Mouse (Mus musculus): ENCODE data around the gene Nobox.

Nobox gene

DNA sequence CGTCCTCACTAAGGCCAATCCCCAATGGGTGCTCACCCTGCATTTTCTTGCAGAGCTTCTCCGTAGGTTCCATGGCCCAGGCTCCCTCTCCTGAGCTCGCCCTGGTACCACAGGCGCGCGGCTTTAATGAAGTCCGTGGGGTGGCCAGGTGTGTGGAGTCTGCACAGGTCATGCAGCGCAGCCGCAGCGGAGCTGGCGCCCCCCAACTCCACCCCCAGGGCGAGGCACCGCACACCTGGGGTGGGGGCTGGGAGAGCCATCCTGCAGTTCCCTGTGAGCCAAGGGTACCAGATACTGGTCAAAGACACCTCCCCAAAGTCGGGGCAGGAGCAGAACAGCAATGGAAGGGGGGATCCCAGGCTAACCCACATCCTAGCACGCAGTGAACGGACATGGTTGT lies at the start of gene Nobox:
TSS of gene Nobox (minus strand) at position 101 of the 400 bp plus-strand sequence.
- no peak for DNase-seq (ENCODE audit: low read depth, low spot score)

DNA sequence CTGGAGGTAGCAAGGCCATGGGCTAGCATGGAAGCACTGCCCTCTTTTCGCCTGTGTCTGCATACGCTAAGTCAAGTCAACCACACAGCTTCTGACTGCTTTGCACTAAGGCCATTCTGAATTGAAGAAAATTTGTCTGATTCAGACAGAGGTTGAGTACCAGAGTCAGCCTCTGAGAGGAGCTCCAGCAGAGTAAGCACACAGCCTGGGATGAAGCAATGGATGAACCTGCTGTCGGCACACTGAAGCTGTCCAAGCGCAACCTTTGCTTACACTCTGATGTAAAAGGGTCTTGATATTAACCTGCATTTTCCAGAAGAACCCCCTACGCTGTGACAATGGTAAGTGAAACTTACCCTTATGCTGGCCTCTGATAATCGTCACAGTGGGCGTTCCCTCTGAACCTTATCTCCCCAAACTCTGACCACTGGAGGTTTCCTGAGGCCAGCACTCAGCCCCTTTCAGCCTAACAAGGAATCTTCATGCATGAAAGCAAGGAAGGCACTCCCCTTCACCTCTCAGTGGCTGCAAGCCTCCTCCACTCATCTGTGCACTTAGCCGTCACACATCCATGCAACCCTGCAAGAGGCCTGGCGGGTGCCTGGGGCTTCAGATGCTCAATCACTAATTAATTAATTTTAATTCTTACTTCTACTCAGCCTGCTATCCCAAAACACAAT lies 45.3 kb upstream of the Nobox start:
- DNase-seq (ENCODE audit: low read depth, low spot score) = no peak

DNA sequence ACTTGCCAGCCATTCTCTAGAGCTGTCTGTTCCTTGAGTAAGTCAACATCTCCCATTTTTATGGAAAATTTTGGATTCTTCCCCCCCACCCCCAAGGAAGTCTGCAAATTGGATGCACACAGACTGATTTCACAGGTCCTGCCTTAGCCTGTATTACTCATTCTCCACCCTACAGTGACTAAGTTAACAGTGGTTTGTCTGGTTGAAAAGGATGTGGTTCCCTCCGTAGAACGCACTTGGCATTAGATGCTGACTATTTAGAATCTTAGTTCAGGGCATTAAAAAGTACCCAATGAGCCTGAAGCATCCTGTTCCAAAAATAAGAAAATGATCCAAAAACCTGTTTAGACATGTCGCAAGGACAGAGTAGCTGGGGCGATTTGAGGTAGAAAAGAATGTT lies 44.1 kb upstream of the Nobox start:
- DNase-seq (ENCODE audit: low read depth, low spot score) = no peak

DNA sequence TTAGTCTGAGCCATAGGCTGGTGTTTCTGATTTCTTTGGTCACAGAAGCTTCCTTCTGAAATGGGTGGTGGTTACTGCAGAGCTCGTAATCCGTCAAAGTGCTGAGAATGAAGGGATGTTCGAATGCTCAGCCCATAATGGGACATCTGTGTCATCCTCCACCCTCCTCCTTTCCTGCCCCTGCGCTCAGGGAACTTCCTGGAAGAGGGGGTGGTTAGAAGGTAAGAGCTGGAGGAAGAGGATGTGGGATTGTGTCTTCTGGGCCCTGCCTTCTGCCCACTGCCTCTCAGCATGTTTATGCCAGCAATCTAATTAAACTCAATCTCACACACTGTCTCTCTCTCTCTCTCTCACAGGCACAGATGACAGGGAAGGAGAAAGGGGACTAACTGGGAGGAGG lies 39.7 kb upstream of the Nobox start:
- no peak for DNase-seq (ENCODE audit: low read depth, low spot score)

DNA sequence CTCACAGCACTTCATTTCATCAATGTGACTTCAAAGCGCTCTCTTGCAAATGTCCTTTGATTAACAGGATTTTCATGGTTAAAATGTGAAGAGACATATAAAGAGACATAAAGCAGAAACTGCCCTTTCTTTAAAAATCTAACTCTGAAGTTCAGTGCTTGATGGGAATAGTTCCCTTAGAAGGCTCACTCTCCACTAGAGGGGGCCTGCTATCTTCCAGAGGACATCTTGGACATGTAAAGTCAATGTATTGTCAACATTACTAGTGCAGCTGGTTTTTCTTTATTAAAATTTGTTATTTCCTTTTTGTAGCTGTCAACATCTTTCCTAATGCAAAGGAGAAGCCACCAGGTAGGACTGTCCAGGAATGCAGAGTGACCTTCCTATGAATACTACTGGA lies 38.3 kb upstream of the Nobox start:
- DNase-seq (ENCODE audit: low read depth, low spot score) = peak; percentile 13

DNA sequence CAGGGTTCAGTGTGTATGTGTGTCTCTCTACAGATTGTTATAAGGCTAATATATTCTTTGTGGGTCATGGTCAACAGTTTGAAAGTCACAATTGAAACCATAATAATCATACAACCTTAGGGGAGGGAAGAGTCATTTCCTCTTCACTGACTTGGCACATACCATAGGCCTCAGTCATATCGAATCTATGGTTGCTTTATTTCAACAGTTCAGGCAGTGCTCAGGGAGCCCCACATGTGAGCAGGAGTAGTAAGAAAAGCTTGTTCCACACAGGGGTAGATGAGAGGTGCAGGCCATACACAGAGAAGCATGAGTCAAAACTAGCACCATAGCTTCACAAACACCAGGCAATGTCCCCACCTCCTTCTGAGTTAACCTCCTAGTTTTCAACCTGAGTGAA lies 33.7 kb upstream of the Nobox start:
- DNase-seq (ENCODE audit: low read depth, low spot score) = no peak

DNA sequence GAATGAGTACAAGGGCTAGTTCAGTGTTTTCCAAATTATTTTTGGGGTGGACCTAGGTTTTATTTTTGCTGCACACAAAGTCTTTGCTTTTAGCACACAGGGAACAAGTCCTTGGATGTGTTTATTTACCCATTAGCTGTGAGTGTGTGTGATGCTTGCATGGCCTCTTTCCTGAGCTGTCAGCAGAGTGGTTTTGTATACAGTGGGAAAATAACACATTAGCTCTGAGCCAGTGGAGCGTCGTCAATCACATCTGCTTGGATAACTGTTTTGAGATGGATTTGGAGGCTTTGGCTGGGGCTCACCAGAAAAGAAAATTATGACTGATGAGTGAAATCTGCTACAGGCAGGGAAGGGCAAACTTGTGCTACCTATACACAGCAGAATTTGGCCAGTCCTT lies 33.0 kb upstream of the Nobox start:
- DNase-seq (ENCODE audit: low read depth, low spot score) = no peak

DNA sequence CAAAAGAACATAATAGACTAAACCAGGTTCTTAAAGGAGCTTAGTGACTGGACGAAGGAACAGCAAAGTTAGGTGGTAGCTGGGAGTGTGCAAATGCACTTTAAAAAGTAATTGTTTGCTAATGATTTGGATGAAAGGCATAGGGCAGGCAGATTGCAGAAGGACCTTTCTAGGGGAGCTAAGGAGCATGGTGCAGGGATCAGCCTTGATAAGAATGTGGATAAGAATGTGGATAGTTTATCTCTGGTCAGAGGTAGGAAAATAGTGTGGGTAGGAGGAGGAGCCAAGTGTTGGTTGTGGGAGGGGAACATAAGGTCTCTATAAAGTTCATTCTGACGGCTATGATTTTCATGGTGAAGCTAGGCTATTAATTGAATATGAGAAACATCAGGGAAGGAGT lies 29.4 kb upstream of the Nobox start:
- no peak for DNase-seq (ENCODE audit: low read depth, low spot score)

DNA sequence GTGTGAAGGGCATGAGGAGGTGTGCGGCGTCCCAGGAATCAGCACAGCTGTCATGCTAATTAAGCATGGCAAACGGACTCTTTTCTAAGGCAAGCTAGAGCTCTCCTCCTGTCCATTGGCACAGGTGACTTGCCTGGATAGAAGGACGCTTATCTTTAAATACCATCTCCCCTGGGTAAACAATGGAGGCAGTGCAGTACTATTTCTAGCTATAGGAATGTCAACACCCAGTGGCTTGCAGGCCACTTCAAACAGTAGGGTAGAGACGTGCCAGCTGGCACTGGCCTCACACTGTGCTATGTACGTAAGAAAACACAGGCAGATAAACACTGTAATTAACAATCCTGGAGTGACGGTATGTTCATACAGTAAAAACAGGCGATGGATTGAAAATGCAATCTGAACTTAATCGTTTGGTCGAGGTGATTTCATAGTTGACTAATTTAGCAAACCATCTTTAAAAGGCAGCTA lies 28.2 kb upstream of the Nobox start:
- DNase-seq (ENCODE audit: low read depth, low spot score) = no peak

DNA sequence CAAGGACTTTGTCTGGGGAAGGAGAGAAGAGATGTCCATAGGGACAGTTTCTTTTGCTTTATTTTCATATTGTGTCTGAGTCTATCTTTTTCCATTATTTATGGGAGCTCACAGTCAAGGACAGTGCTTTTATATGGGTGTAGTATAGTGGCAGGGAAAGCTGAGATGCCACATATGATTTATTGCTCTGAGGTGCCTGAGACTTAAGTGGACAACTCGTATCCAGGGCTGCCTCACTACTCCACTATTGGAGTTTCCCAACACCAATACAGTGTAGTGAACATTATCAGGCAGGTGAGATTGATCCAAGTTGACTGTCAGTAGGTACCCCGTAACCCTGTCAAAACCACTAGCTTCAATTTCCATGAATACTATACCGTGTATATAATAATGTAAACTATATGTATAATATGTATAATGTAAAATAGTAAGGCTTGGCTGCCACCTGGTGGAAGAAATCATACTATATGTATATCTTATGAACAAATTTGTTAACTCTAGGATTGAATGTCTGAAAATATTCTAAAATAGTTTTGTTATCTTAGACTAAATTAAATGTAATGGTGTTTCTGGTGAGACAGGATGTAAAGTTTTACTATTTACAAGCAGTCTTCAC lies 26.4 kb upstream of the Nobox start:
- DNase-seq (ENCODE audit: low read depth, low spot score) = no peak

DNA sequence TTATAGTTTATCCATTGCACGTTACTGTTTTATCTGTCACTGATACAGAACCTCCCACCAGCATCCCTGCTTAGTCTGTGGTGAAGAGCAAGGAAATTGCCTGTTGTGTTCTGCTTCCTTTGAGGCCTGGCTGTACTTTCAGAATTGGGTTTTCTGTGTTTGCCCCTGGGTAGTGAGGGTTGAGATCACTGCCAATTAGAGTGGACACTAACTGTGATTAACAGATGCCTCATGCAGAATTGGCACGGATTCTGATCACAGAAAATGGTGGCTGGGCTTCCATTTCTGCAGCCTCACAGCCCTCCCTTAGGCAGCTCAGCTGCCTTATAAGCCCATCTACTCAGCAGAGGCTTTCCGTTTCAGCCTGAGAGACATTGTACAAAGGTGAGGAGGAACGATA lies 24.1 kb upstream of the Nobox start:
- DNase-seq (ENCODE audit: low read depth, low spot score) = no peak

DNA sequence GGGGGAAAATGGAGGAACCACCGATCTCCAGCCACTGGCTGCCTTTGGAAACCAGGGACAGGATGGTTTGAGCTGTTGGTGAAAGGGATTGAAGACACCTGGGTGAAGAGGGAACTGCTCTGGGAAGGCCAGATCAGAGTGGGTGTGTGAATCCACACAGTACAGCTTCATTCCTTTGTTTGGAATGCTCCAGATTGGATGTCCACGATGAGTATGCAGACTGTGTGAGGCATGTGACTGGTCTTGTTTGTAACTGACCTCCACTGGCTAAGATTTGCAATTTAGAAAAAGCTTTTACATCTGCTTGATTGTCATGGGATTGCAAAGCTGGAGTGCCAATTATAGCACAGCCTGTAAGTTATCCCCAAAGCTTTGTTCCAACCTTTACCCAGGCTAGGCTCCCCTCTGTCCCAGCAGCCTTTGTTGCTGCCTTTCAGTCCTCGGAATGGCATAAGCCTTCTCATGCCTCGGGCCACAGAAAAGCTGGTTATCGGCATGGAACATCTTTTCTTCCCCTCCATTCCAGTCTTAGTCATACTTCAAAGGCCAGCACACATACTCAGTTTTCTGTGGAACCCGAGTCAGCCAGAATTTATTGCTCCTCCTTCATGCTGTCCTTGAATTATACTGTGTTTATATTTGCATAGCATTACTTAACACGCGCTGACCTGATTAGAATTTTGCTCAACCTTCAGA lies 3.8 kb upstream of the Nobox start:
- DNase-seq (ENCODE audit: low read depth, low spot score) = no peak

DNA sequence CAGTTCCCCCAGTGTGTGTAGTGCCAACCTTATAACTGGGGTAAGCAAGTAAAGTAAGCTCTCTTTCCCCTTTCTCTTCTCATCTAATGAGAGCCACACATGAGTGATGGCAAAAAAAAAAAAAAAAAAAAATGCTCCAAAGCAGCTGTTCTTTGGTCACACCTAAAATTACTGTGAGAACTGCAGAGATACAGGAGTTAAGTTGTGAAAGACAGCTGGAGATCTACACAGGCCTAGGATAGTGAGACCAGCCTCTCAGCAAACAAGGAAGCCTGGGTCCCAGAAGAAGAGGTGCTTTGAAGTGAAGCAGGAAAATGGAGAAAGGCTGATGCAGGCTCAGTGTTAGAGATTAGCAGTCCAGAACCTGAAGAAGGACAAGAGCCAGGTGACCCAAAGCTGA lies 3.2 kb upstream of the Nobox start:
- DNase-seq (ENCODE audit: low read depth, low spot score) = no peak

DNA sequence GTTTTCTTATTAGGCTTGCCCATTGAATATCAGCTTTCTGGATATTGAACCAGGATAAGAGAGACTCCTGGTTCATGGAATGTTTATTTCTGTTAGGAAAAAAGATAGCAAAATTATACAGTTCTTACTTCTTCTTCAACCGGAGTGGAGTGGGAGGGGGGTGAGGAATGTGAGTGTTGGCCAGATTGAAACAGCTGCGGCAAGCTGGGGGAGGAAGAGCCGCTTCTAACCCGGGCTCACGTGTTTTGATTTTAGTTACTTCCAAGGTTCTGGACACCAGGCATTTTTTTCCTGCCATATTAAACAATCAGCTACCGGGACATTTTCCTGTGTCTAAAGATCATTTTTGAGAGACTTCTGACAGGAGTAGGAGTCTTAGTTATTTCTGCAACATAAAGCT lies 717 bp upstream of the Nobox start:
- DNase-seq (ENCODE audit: low read depth, low spot score) = no peak

DNA sequence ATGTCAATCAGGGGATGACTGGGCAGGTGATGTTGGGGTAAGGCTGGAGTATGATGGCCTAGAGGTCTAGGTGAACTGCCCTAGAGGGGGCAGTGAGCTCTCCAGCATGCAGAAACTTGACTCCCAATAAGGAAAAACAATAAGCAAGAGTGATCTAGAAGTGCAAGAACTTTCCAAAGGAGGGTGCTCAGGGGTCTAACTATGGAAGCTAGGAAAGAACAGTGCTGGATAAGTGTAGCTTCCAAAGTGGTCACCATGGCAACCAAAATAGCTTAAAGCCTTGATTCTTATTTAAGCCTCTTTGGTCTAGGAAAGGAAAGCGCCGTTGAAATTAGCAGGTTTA lies 11.9 kb downstream of the Nobox start:
- no peak for DNase-seq (ENCODE audit: low read depth, low spot score)

DNA sequence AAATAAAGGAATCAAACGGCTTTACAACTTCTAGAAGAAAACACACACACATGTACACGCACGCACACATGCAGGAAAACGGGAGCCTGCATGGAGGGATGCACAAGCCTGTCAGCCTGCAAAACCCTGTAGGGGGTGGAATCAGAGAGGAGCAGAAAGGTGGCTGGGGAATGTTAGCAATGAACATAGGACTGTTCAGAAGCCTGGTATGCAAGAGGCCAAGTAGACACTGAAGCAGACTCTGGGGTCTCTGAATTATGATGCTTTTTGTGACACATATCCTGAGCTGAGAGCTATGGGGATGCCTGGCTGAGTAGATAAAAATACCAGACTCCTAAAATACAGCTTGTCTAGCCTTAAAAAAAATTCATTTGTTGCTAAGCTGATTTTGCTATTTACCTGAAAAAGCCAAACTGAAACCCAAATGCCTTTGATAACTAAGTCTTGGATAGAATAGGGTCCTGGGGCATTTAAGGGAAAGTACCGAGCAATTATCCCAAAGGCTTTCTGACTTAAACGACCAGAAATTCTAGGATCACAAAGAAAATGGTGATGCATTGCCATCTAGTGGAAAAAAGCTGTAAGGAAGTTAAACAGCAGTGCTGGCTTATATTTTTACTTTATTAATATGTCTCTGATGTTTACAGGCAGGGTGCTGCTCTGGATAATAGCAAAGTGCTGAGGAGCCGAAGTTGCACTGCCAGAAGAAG lies 12.4 kb downstream of the Nobox start:
- peak; percentile 5 for DNase-seq (ENCODE audit: low read depth, low spot score)

DNA sequence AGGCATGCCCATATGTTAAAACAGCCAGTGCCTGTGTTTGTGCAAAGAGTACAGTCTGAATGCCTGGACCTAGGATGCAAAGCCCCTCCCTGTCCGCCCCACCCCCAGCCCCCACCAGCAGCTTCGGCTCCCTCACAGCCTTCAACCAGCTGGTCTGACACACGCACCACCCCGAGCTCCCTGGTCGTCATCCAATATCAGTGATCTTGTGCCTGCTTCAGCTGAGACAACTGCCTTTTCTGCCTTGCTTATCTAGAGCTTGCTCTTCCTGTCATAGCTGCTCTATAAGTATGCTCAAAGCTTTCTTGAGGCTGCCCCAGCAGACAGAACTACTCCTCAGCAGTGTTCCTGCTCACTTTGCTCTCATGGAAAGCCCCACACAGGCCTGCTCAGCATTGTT lies 13.4 kb downstream of the Nobox start:
- DNase-seq (ENCODE audit: low read depth, low spot score) = no peak

DNA sequence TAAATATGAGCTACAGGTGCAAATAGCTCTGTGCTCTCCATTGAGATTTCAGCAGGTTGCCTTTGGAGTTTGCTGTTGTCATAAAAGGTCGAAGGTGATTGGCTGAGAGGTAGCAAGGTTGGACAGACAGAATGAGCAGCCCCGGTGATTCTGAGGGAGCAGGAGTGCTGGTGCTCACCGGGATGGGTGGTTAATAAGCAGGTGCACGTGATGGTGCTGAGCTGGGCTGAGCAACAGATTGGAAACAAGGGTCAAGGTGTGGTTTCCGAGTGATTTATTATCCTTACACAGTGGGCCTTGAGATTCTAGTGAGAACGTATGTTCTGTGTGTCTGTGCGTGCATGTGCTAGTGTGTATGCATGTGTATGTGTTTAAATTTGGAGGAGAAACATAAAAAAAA lies 16.2 kb downstream of the Nobox start:
- DNase-seq (ENCODE audit: low read depth, low spot score) = no peak

DNA sequence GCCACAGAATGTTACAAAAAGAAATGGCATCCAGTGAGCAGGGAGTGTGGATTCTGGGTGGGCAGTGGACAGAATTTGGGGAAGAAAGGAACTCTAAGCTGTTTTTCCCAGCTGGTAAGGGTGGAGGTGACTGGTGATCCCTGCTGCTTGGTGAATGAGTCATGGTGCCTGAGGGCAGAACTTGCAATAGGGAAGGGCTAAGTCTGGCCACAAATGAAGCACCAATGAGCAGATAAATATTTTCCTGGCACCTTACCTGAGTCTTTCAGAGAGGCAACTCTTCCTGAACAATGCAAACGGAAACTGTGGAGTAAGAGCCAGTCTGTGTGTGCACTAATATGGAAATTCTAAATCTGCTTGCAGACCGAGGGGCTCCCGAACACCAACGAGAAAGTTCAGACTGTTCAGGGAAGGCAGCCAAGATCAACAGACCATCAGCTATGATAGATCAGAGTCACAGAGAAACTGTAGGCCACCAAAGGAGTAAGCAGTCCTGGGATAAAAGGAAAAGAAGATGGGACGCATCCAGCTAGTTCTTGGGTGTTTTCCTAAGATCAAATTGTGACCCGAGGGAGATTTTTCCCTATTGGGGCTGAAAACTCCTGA lies 16.8 kb downstream of the Nobox start:
- no peak for DNase-seq (ENCODE audit: low read depth, low spot score)

DNA sequence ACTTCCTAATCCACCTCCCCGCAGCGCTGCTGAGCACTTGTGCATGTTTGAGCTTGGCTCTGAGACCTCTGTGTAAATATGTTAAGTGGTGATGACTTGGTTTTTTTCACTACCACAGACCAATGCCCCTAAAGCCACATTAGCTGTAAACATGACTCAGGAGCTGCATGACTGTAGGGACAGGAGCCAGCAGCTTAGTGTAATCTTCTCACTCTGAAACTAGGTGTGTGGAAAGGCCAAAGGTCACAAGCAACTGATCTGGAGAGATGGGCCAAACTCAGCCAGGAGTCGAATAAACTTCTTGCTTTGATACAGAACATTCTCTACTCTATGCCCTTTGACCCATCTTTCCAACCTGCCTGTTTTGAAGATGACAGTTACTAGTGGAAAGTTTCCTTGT lies 17.3 kb downstream of the Nobox start:
- no peak for DNase-seq (ENCODE audit: low read depth, low spot score)

DNA sequence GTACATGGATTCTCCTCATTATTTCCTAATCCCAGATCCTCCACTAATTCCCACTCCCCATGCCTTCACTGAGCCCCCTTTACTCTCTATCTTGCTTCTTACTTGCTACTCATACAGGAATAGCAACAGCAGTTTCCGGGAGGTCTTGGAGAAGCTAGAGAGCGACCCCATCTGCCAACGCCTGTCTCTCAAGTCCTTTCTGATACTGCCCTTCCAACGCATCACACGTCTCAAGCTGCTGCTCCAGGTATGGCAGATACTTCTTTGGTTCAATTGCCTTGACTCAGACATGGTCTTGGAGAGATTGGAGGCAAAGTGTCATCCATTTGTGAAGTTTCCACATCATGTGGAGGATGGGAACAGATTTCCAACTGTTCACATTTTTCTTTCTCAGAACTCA lies 28.9 kb downstream of the Nobox start:
- no peak for DNase-seq (ENCODE audit: low read depth, low spot score)

DNA sequence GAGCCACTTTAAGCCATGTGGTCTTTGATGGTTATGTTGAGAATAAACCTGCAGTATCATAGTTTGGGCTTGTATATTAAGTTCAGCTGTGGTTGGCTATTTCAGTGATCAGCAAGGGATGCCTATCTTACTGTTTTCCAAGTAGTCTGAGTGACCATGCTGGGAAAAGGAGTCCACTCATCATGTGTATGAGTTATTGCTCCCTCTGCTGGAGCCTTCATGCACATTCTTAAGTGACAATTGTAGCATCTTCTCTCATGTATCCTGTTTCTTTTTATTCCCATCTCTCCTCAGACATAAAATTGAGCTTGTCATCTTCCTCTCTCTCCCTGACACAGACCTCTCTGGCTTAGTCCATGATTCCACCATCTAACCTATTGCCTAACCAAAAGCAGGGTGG lies 31.1 kb downstream of the Nobox start:
- DNase-seq (ENCODE audit: low read depth, low spot score) = no peak
